Mouse (Mus musculus) hindbrain, embryonic 12.5 days (tissue): ENCODE results near the gene Nup85. TPM values are rescaled to one million over a fixed set of nuclear protein-coding genes. Genes with fewer than 3 reads are reported as not detected.

ENCODE experiments used
- ATAC-seq: fragments of 200-750 bp; cut with Nextera tagmentation; 2 replicates; pipeline ENCODE4 v1.8.0; 2017; ENCODE audit warnings: moderate TSS enrichment; ENCODE audit not compliant: low FRiP score
- H3K27ac ChIP-seq: fragments of 300-500 bp; sonication (generic); 2 replicates; pipeline ENCODE4 v1.5.1; 2016; ENCODE audit warnings: mild to moderate bottlenecking
- H3K27me3 ChIP-seq: fragments of 300-500 bp; sonication (generic); 2 replicates; pipeline ENCODE4 v1.6.1; 2016; ENCODE audit warnings: mild to moderate bottlenecking
- H3K36me3 ChIP-seq: fragments of 300-500 bp; sonication (generic); 2 replicates; pipeline ENCODE4 v1.6.1; 2016; ENCODE audit warnings: mild to moderate bottlenecking
- H3K4me1 ChIP-seq: fragments of 300-500 bp; sonication (generic); 2 replicates; pipeline ENCODE4 v1.6.1; 2016
- H3K4me2 ChIP-seq: fragments of 300-500 bp; sonication (generic); replicated peaks from 2 replicates; pipeline ENCODE4 v1.6.1; 2016; ENCODE audit warnings: mild to moderate bottlenecking
- H3K4me3 ChIP-seq: fragments of 300-500 bp; sonication (generic); 2 replicates; pipeline ENCODE4 v1.5.1; 2016; ENCODE audit warnings: mild to moderate bottlenecking
- H3K9ac ChIP-seq: fragments of 300-500 bp; sonication (generic); 2 replicates; pipeline ENCODE4 v1.6.1; 2016; ENCODE audit warnings: mild to moderate bottlenecking, moderate library complexity
- H3K9me3 ChIP-seq: fragments of 300-500 bp; sonication (generic); replicated peaks from 2 replicates; pipeline ENCODE4 v1.6.1; 2016; ENCODE audit warnings: mild to moderate bottlenecking
- WGBS: fragments of 180-500 bp; shearing (Covaris S2); methylation state at CpG from one replicate; pipeline ENCODE4 v1.1.7; 2016; 5-methylcytosine and 5-hydroxymethylcytosine counted together
- polyA plus RNA-seq: library from polyadenylated mRNA; unstranded; fragments of >200 nt; fragmentation: Nextera tagmentation; extraction: Ambion mirVana; gene quantifications from 2 replicates; pipeline ENCODE4 v1.2.1, GENCODE M21; 2016

The Nup85 gene
- polyA plus RNA-seq, 1 experiment from 2014 or later, result 139 TPM

DNA sequence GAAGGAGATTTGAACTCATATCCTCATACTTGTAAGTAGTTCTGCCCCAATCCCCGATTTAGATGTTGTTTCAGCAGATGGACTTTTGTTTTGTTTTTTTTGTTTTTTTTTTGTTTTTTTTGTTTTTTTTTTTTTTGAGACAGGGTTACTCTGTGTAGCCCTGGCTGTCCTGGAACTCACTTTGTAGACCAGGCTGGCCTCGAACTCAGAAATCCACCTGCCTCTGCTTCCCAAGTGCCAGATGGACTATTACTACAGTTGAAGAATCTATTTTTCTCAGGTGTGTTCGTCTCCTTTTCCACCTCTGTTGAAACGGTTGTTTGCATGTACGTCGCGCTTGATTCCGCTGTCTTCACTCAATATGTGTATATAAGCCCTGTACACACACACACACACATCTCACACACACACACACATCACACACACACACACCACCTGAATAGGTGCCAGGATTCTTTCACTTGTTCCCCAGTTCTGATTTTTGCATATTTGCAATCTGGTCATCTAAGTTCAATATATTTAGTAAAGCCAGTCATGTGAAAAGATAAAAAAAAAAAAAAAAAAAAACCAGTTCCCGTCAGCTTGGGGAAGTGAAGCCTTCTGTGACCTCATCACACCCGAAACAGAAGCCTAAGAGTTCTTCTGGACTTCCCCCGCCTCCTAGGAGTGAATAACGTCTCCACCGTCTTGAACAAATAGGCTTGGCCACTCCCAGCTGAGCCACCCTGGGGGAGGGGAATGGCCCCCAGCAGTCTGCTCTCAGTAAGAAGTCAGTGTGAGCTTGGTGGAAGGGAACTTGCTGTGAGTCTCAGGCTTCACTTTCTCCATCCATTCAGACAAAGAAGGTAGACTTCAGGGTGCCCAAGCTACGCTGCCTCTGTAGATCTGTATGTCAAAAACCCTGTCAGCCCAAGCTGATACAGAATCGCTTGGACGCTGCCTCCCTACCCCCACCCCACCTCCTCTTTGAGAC is 66.6 kb downstream of the Nup85 start:
- 52% methylated on average over 16 of the region's 16 CpGs for WGBS
- no peak for ATAC-seq
- Histone ChIP-seq H3K9me3 (no peaks in the 10 kb centered on the region), H3K27me3 (no peaks in the 10 kb centered on the region), H3K9ac (no peak overlapping the region), H3K36me3 (no peaks in the 10 kb centered on the region), H3K4me2 (no peak overlapping the region), H3K4me3 (no peak overlapping the region), H3K4me1 (peaks cover 10% of the 10 kb centered on the region), H3K27ac (no peak overlapping the region)

DNA sequence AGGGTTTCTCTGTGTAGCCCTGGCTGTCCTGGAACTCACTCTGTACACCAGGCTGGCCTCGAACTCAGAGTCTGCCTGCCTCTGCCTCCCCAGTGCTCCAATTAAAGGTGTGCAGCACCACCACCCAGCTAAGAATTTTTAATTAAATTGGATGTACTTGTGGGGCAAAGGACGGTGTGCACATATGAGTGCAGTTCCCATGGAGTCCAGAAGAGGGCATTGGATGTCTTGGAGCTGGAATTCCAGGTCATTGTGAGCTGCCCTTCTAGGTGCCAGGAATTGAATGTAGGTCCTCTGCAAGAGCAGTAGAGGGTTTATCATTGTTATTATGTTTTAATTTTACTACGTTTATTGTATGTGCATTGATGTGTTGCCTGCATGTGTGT is 67.3 kb downstream of the Nup85 start:
- no peak for ATAC-seq
- WGBS, result 19% methylated on average over 3 of the region's 3 CpGs
- no peaks in the 10 kb centered on the region for H3K27me3 ChIP-seq
- H3K4me1 ChIP-seq, result peaks cover 10% of the 10 kb centered on the region
- no peak overlapping the region for H3K4me3 ChIP-seq
- no peaks in the 10 kb centered on the region for H3K36me3 ChIP-seq
- no peak overlapping the region for H3K27ac ChIP-seq
- no peak overlapping the region for H3K4me2 ChIP-seq
- H3K9ac ChIP-seq, result no peak overlapping the region
- H3K9me3 ChIP-seq, result no peaks in the 10 kb centered on the region

DNA sequence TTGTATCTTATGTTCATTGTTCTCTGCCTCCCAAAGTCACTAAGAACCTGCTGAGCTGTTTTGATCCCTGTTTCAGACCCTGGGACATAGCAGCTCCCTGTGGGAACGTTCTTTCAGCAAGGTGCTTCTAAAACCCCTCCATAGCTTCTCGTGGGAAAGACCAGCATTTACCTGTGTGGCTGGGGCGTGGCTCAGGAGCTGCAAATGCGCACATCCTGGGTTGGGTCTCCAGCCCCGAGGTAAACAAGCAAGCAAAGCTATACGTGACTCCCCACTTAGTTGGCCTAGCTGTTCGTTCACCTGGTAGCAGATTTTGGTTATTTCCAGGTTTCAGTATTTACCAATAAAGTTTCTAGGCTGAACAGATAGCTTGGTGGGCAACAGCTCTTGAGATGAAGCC is 68.0 kb downstream of the Nup85 start:
- H3K4me1 ChIP-seq, result peaks cover 6% of the 10 kb centered on the region
- no peak overlapping the region for H3K27ac ChIP-seq
- no peak overlapping the region for H3K4me2 ChIP-seq
- no peaks in the 10 kb centered on the region for H3K9me3 ChIP-seq
- no peak overlapping the region for H3K4me3 ChIP-seq
- WGBS, result 76% methylated on average over 7 of the region's 7 CpGs
- no peaks in the 10 kb centered on the region for H3K27me3 ChIP-seq
- H3K9ac ChIP-seq, result no peak overlapping the region
- H3K36me3 ChIP-seq, result no peaks in the 10 kb centered on the region
- no peak for ATAC-seq

DNA sequence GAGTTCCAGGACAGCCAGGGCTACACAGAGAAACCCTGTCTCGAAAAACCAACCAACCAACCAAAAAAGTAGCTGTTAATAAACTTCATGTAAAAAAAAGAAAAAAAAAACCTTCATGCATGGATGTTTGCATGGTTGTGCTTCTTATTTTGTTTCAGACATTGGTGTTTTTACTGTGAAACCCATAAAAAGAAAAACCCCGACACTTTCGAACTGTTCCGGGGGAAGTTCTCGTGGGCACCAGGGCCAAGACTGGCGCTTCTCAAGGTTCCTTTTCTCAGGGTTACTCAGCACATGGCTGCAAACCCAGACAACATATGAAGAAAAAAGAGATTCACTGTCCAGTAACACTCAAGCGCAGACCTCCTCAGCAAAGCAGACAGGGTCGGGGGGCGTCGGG is 68.6 kb downstream of the Nup85 start:
- Histone ChIP-seq H3K27ac (no peak overlapping the region), H3K27me3 (no peaks in the 10 kb centered on the region), H3K9ac (no peak overlapping the region), H3K36me3 (no peaks in the 10 kb centered on the region), H3K4me1 (peaks cover 2% of the 10 kb centered on the region; the same call in 1 of the 2 replicates), H3K9me3 (no peaks in the 10 kb centered on the region), H3K4me2 (no peak overlapping the region), H3K4me3 (no peak overlapping the region)
- WGBS, result 91% methylated on average over 10 of the region's 10 CpGs
- ATAC-seq, result no peak

Other genes starting within 250 kb of the Nup85 start
- gene Ush1g, start 242.4 kb upstream of the Nup85 start, polyA plus RNA-seq, result not detected in 2 replicates
- gene Otop3, start 229.7 kb upstream of the Nup85 start, polyA plus RNA-seq, result 0.13 and 0.17 TPM in 2 replicates
- 26.5 and 28.0 TPM in 2 replicates for gene Hid1, start 196.7 kb upstream of the Nup85 start, polyA plus RNA-seq
- gene Cdr2l, start 182.5 kb upstream of the Nup85 start, polyA plus RNA-seq, result 27.6 and 28.8 TPM in 2 replicates
- gene Mrpl58, start 160.7 kb upstream of the Nup85 start, polyA plus RNA-seq, result 180 and 190 TPM in 2 replicates
- 810 and 835 TPM in 2 replicates for gene Atp5h, start 144.5 kb upstream of the Nup85 start, polyA plus RNA-seq
- gene Kctd2, start 144.3 kb upstream of the Nup85 start, polyA plus RNA-seq, result 30.0 and 33.0 TPM in 2 replicates
- gene Trim80, start 123.9 kb upstream of the Nup85 start, polyA plus RNA-seq, result 0.20 TPM in 1 of 2 replicates, not detected in the other
- gene Slc16a5, start 102.0 kb upstream of the Nup85 start, polyA plus RNA-seq, result not detected in 2 replicates
- 10.2 and 15.2 TPM in 2 replicates for gene Armc7, start 88.8 kb upstream of the Nup85 start, polyA plus RNA-seq
- 81.5 and 86.5 TPM in 2 replicates for gene Nt5c, start 72.6 kb upstream of the Nup85 start, polyA plus RNA-seq
- 953 and 959 TPM in 2 replicates for gene Jpt1, start 50.0 kb upstream of the Nup85 start, polyA plus RNA-seq
- gene Sumo2, start 28.2 kb upstream of the Nup85 start, polyA plus RNA-seq, result 1,185 and 1,202 TPM in 2 replicates
- gene Mrps7, start 39.5 kb downstream of the Nup85 start, polyA plus RNA-seq, result 86.0 and 86.6 TPM in 2 replicates
- 30.3 and 33.7 TPM in 2 replicates for gene Gga3, start 39.6 kb downstream of the Nup85 start, polyA plus RNA-seq
- gene Mif4gd, start 48.5 kb downstream of the Nup85 start, polyA plus RNA-seq, result 12.0 and 12.4 TPM in 2 replicates
- 24.7 and 26.5 TPM in 2 replicates for gene Slc25a19, start 63.9 kb downstream of the Nup85 start, polyA plus RNA-seq
- 151 and 164 TPM in 2 replicates for gene Grb2, start 144.2 kb downstream of the Nup85 start, polyA plus RNA-seq
- 41.6 and 42.1 TPM in 2 replicates for gene Tmem94, start 201.0 kb downstream of the Nup85 start, polyA plus RNA-seq
- 17.2 and 17.9 TPM in 2 replicates for gene Caskin2, start 249.2 kb downstream of the Nup85 start, polyA plus RNA-seq